In the genomic region with DNA sequence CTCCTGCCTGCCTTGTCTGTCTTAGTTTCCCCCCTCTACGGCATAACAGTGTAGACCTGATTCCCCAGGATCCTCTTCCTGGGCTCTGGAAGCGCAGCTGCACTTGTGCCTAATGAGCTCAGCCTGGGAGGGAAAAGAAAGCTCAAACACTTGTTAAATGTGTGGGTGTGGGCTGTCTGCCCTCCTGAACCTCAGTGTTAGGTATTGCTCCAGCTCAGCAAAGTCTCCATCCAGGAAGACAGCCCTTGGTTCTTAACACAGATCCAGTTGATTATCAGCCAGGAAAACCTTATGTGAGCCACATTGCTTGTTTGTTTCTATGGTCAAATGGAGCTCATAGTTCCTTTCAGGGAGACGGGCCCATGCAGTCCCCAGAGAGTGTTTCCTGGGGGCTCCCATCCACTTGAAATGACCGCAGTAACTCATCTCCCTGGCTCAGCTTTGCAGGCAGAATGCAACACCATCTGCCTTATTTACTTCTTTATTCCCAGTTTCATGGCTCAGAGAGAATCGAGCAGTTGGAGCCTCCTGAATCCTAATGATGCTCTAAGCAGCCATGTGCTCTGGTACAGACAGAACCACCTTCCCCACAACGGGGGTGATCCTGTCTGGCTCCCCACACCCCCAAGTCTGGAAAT, we compare ENCODE assay signal across 14 mouse cellular contexts.
DNase-seq lines count a peak whose midpoint lies in the region; TF ChIP-seq lines count a peak whose summit lies in the region.
"Had no signal": no experiment of that assay in that cellular context is flagged by ENCODE, and none has a peak within 500 bp of the region (broad histone marks: within the 10 kb centered on the region; RNA-seq: fewer than 3 reads in every experiment).

No protein-coding gene starts in this region.

- no peaks in the 10 kb centered on the region for H3K36me3 ChIP-seq in thymus, adult 2 months (ENCODE audit: control insufficient read depth, insufficient read depth, low read length)
- H3K36me3 ChIP-seq: heart, embryonic 15.5 days; limb, embryonic 10.5 days had no signal

- no peak for TF ChIP-seq POLR2A in thymus, adult 2 months (IDR thresholded peaks at IDR 0.05; ENCODE audit: control insufficient read depth, extremely low read depth, insufficient read depth, low read length, poor library complexity)

- DNase-seq in left cerebral cortex, postnatal 4 days, result peak; percentile 19
- DNase-seq in left cerebral cortex, adult 9 months (ENCODE audit: low spot score in 2 of 2), result no peak
- DNase-seq in cerebellum, adult 11-12 months, result peak; percentile 63
- peak; percentile 69 for DNase-seq in cerebellum, adult 9-10 months
- DNase-seq in layer of hippocampus, adult 9-11 months, result peak; percentile 84
- DNase-seq in kidney, adult 8-10 months, result no peak
- DNase-seq in lung, adult 18-20 months, result no peak
- no peak for DNase-seq in thymus, adult 2 months
- DNase-seq: gastrocnemius, postnatal 25 days; lung, postnatal 4 days had no signal

- H3K4me1 ChIP-seq in thymus, adult 2 months (replicated peaks; ENCODE audit: control insufficient read depth, insufficient read depth, low read length), result no peaks in the 10 kb centered on the region
- H3K4me1 ChIP-seq: heart, embryonic 15.5 days; limb, embryonic 10.5 days had no signal

- no peak overlapping the region for H3K4me3 ChIP-seq in thymus, adult 2 months (ENCODE audit: control insufficient read depth, insufficient read depth, low read length)
- H3K4me3 ChIP-seq: heart, embryonic 15.5 days; limb, embryonic 10.5 days had no signal

- H3K27me3 ChIP-seq in thymus, adult 2 months (ENCODE audit: control insufficient read depth, insufficient read depth, low read length), result no peaks in the 10 kb centered on the region
- H3K27me3 ChIP-seq: heart, embryonic 15.5 days had no signal

- TF ChIP-seq CTCF in thymus, adult 2 months (IDR thresholded peaks at IDR 0.05; ENCODE audit: borderline replicate concordance, control insufficient read depth, extremely low read depth, insufficient read depth, low read length, poor library complexity), result no peak

- H3K27ac ChIP-seq in thymus, adult 2 months (ENCODE audit: control insufficient read depth, insufficient read depth, low read length), result no peak overlapping the region
- H3K27ac ChIP-seq: heart, embryonic 15.5 days; kidney, postnatal 0 days; limb, embryonic 10.5 days; liver, embryonic 14.5 days had no signal

- intact Hi-C loops in left cerebral cortex, postnatal 4 days (cut with DNase I), result no loop called here

- 87% methylated on average over 6 of the region's 6 CpGs for WGBS in thymus, adult 2 months

Comparison
In these comparisons a context has a peak if more than half of its experiments do, and no peak if none do; other contexts are left out.
1. DNase-seq: peak in left cerebral cortex, postnatal 4 days (single experiment), cerebellum, adult 11-12 months (single experiment), cerebellum, adult 9-10 months (single experiment) and layer of hippocampus, adult 9-11 months (single experiment); none in left cerebral cortex, adult 9 months (0 of 2), kidney, adult 8-10 months (0 of 2), lung, adult 18-20 months (0 of 2) and thymus, adult 2 months (single experiment).